Mouse (Mus musculus): ENCODE results near the gene Dhx37. TPM values are rescaled to one million over a fixed set of nuclear protein-coding genes. Genes with fewer than 3 reads are reported as not detected.

Gene Dhx37
- 14.4 and 23.5 TPM in 2 replicates for polyA plus RNA-seq (2012; ENCODE audit: insufficient read depth, low replicate concordance)

GRCm38 (mm10) chr5:125433793-125434337 is at the start of gene Dhx37:
Gene Dhx37, minus strand, starts transcription at chr5:125434121.
- peak within 1 kb of the TSS; percentile 98 for H3K4me3 ChIP-seq (replicated peaks)
- H3K4me1 ChIP-seq: peaks cover 48% of the 10 kb centered on the region
- TF ChIP-seq FLI1 (IDR thresholded peaks at IDR 0.05; ENCODE audit: low read length): no peak
- no peak for TF ChIP-seq GATA1 (IDR thresholded peaks at IDR 0.05; ENCODE audit: borderline replicate concordance, low read length)
- H3K27me3 ChIP-seq (replicated peaks): no peaks in the 10 kb centered on the region
- H3K36me3 ChIP-seq (replicated peaks; ENCODE audit: low read length): peaks cover 28% of the 10 kb centered on the region
- H3K9me3 ChIP-seq: no peaks in the 10 kb centered on the region

GRCm38 (mm10) chr5:125482474-125482873 is 48.6 kb upstream of the Dhx37 start:
- H3K27me3 ChIP-seq (replicated peaks): no peaks in the 10 kb centered on the region
- H3K9me3 ChIP-seq: no peaks in the 10 kb centered on the region; the same call in 1 of the 2 replicates
- TF ChIP-seq FLI1 (IDR thresholded peaks at IDR 0.05; ENCODE audit: low read length) (no peak), GATA1 (IDR thresholded peaks at IDR 0.05; ENCODE audit: borderline replicate concordance, low read length) (no peak)
- no peak overlapping the region for H3K4me3 ChIP-seq (replicated peaks)
- H3K4me1 ChIP-seq: peaks cover 82% of the 10 kb centered on the region
- H3K36me3 ChIP-seq (replicated peaks; ENCODE audit: low read length): peaks cover 93% of the 10 kb centered on the region

- no peak for TF ChIP-seq GATA1 (IDR thresholded peaks at IDR 0.05; ENCODE audit: borderline replicate concordance, low read length)
- TF ChIP-seq FLI1 (IDR thresholded peaks at IDR 0.05; ENCODE audit: low read length): no peak
- Histone ChIP-seq H3K4me3 (replicated peaks) (no peak overlapping the region), H3K9me3 (no peaks in the 10 kb centered on the region; the same call in 1 of the 2 replicates), H3K36me3 (replicated peaks; ENCODE audit: low read length) (peaks cover 80% of the 10 kb centered on the region), H3K4me1 (peaks cover 95% of the 10 kb centered on the region), H3K27me3 (replicated peaks) (no peaks in the 10 kb centered on the region)
Measured at GRCm38 (mm10) chr5:125480434-125481231, 46.7 kb upstream of the Dhx37 start.

- H3K36me3 ChIP-seq (replicated peaks; ENCODE audit: low read length): peaks cover 68% of the 10 kb centered on the region
- H3K4me1 ChIP-seq: peaks cover 89% of the 10 kb centered on the region
- TF ChIP-seq GATA1 (IDR thresholded peaks at IDR 0.05; ENCODE audit: borderline replicate concordance, low read length): no peak
- no peak overlapping the region for H3K4me3 ChIP-seq (replicated peaks)
- H3K9me3 ChIP-seq: no peaks in the 10 kb centered on the region; the same call in 1 of the 2 replicates
- no peaks in the 10 kb centered on the region for H3K27me3 ChIP-seq (replicated peaks)
Measured at GRCm38 (mm10) chr5:125479376-125479775, 45.5 kb upstream of the Dhx37 start.

- no peak for TF ChIP-seq GATA1 (IDR thresholded peaks at IDR 0.05; ENCODE audit: borderline replicate concordance, low read length)
- TF ChIP-seq FLI1 (IDR thresholded peaks at IDR 0.05; ENCODE audit: low read length): no peak
- peaks cover 56% of the 10 kb centered on the region for H3K36me3 ChIP-seq (replicated peaks; ENCODE audit: low read length)
- H3K27me3 ChIP-seq (replicated peaks): no peaks in the 10 kb centered on the region
- peaks cover 78% of the 10 kb centered on the region for H3K4me1 ChIP-seq
- H3K4me3 ChIP-seq (replicated peaks): peak overlapping the region; percentile 9
- no peaks in the 10 kb centered on the region; the same call in 1 of the 2 replicates for H3K9me3 ChIP-seq
Measured at GRCm38 (mm10) chr5:125478037-125478436, 44.1 kb upstream of the Dhx37 start.

GRCm38 (mm10) chr5:125477533-125477932 is 43.6 kb upstream of the Dhx37 start:
- Histone ChIP-seq H3K27me3 (replicated peaks) (no peaks in the 10 kb centered on the region), H3K4me3 (replicated peaks) (peak overlapping the region; percentile 98), H3K9me3 (no peaks in the 10 kb centered on the region), H3K36me3 (replicated peaks; ENCODE audit: low read length) (peaks cover 51% of the 10 kb centered on the region), H3K4me1 (peaks cover 73% of the 10 kb centered on the region)
- TF ChIP-seq FLI1 (IDR thresholded peaks at IDR 0.05; ENCODE audit: low read length) (no peak), GATA1 (IDR thresholded peaks at IDR 0.05; ENCODE audit: borderline replicate concordance, low read length) (no peak)

GRCm38 (mm10) chr5:125476799-125477198 is 42.9 kb upstream of the Dhx37 start:
- Histone ChIP-seq H3K4me1 (peaks cover 66% of the 10 kb centered on the region), H3K4me3 (replicated peaks) (peak overlapping the region; percentile 98), H3K27me3 (replicated peaks) (no peaks in the 10 kb centered on the region), H3K9me3 (no peaks in the 10 kb centered on the region), H3K36me3 (replicated peaks; ENCODE audit: low read length) (peaks cover 45% of the 10 kb centered on the region)
- TF ChIP-seq FLI1 (IDR thresholded peaks at IDR 0.05; ENCODE audit: low read length) (no peak), GATA1 (IDR thresholded peaks at IDR 0.05; ENCODE audit: borderline replicate concordance, low read length) (no peak)

- TF ChIP-seq GATA1 (IDR thresholded peaks at IDR 0.05; ENCODE audit: borderline replicate concordance, low read length) (no peak), FLI1 (IDR thresholded peaks at IDR 0.05; ENCODE audit: low read length) (no peak)
- Histone ChIP-seq H3K9me3 (no peaks in the 10 kb centered on the region), H3K4me1 (peaks cover 60% of the 10 kb centered on the region), H3K36me3 (replicated peaks; ENCODE audit: low read length) (peaks cover 39% of the 10 kb centered on the region), H3K27me3 (replicated peaks) (no peaks in the 10 kb centered on the region), H3K4me3 (replicated peaks) (peak overlapping the region; percentile 98)
Measured at GRCm38 (mm10) chr5:125476286-125476625, 42.3 kb upstream of the Dhx37 start.

- H3K4me1 ChIP-seq: peaks cover 56% of the 10 kb centered on the region
- H3K4me3 ChIP-seq (replicated peaks): peak within 1 kb of the TSS; percentile 98
- no peaks in the 10 kb centered on the region for H3K9me3 ChIP-seq
- no peaks in the 10 kb centered on the region for H3K27me3 ChIP-seq (replicated peaks)
- TF ChIP-seq FLI1 (IDR thresholded peaks at IDR 0.05; ENCODE audit: low read length) (peak; percentile 55; the same call in 1 of the 2 replicates), GATA1 (IDR thresholded peaks at IDR 0.05; ENCODE audit: borderline replicate concordance, low read length) (no peak)
- peaks cover 34% of the 10 kb centered on the region for H3K36me3 ChIP-seq (replicated peaks; ENCODE audit: low read length)
Measured at GRCm38 (mm10) chr5:125475601-125476285, 41.8 kb upstream of the Dhx37 start, which contains the start of gene Aacs. Gene Aacs, plus strand, starts transcription at chr5:125475814.
